Mouse (Mus musculus): Measurements from ENCODE around the gene Diexf. TPM values are rescaled to one million over a fixed set of nuclear protein-coding genes. Genes with fewer than 3 reads are reported as not detected.

The Diexf gene
- total RNA-seq, 2 experiments from 2014 or later, result 16.6 to 18.1 TPM

- no peak for DNase-seq (ENCODE audit: low spot score in 2 of 2)
Observed at GRCm38 (mm10) chr1:193141118-193141517, 11.0 kb upstream of the Diexf start.

- DNase-seq (ENCODE audit: low spot score in 2 of 2), result no peak
Observed at GRCm38 (mm10) chr1:193138669-193139068, 8.6 kb upstream of the Diexf start.

- DNase-seq (ENCODE audit: low spot score in 2 of 2), result no peak
Observed at GRCm38 (mm10) chr1:193138087-193138486, 8.0 kb upstream of the Diexf start.

GRCm38 (mm10) chr1:193133726-193134125 lies 3.7 kb upstream of the Diexf start:
- DNase-seq (ENCODE audit: low spot score in 2 of 2), result no peak

- no peak for DNase-seq (ENCODE audit: low spot score in 2 of 2)
Observed at GRCm38 (mm10) chr1:193132385-193132784, 2.3 kb upstream of the Diexf start.

- no peak for DNase-seq (ENCODE audit: low spot score in 2 of 2)
Observed at GRCm38 (mm10) chr1:193131311-193131948, 1.4 kb upstream of the Diexf start.

GRCm38 (mm10) chr1:193130839-193131238 lies 767 bp upstream of the Diexf start:
- no peak for DNase-seq (ENCODE audit: low spot score in 2 of 2)

GRCm38 (mm10) chr1:193130456-193130825 lies 369 bp upstream of the Diexf start:
- no peak for DNase-seq (ENCODE audit: low spot score in 2 of 2)

- DNase-seq (ENCODE audit: low spot score in 2 of 2), result no peak
Observed at GRCm38 (mm10) chr1:193129321-193129720, 751 bp downstream of the Diexf start.

- DNase-seq (ENCODE audit: low spot score in 2 of 2), result no peak
Observed at GRCm38 (mm10) chr1:193128055-193128454, 2.0 kb downstream of the Diexf start.

- DNase-seq (ENCODE audit: low spot score in 2 of 2), result no peak
Observed at GRCm38 (mm10) chr1:193125835-193126234, 4.2 kb downstream of the Diexf start.

GRCm38 (mm10) chr1:193123290-193123689 lies 6.8 kb downstream of the Diexf start:
- no peak for DNase-seq (ENCODE audit: low spot score in 2 of 2)

- DNase-seq (ENCODE audit: low spot score in 2 of 2), result no peak
Observed at GRCm38 (mm10) chr1:193122793-193123192, 7.3 kb downstream of the Diexf start.

- no peak for DNase-seq (ENCODE audit: low spot score in 2 of 2)
Observed at GRCm38 (mm10) chr1:193112093-193112492, 18.0 kb downstream of the Diexf start.

GRCm38 (mm10) chr1:193102996-193103395 lies 27.1 kb downstream of the Diexf start:
- no peak for DNase-seq (ENCODE audit: low spot score in 2 of 2)

GRCm38 (mm10) chr1:193102556-193102955 lies 27.5 kb downstream of the Diexf start:
- DNase-seq (ENCODE audit: low spot score in 2 of 2), result no peak

GRCm38 (mm10) chr1:193102029-193102428 lies 28.0 kb downstream of the Diexf start:
- no peak for DNase-seq (ENCODE audit: low spot score in 2 of 2)

GRCm38 (mm10) chr1:193098946-193099345 lies 31.1 kb downstream of the Diexf start:
- no peak for DNase-seq (ENCODE audit: low spot score in 2 of 2)

- no peak for DNase-seq (ENCODE audit: low spot score in 2 of 2)
Observed at GRCm38 (mm10) chr1:193093596-193093995, 36.5 kb downstream of the Diexf start.

GRCm38 (mm10) chr1:193092771-193093170 lies 37.3 kb downstream of the Diexf start:
- DNase-seq (ENCODE audit: low spot score in 2 of 2), result no peak

GRCm38 (mm10) chr1:193090894-193091293 lies 39.2 kb downstream of the Diexf start:
- DNase-seq (ENCODE audit: low spot score in 2 of 2), result no peak

GRCm38 (mm10) chr1:193090211-193090871 lies 39.7 kb downstream of the Diexf start:
- DNase-seq (ENCODE audit: low spot score in 2 of 2), result peak; percentile 32 to 63

- DNase-seq (ENCODE audit: low spot score in 2 of 2), result peak in 1 of 2 experiments; percentile 40
Observed at GRCm38 (mm10) chr1:193089683-193090082, 40.4 kb downstream of the Diexf start.
